Mouse (Mus musculus) heart, embryonic 15.5 days (tissue): ENCODE measurements around the gene Pdcd1lg2. TPM values are rescaled to one million over a fixed set of nuclear protein-coding genes. Genes with fewer than 3 reads are reported as not detected.

ENCODE experiments used
- ATAC-seq: fragments of 200-750 bp; cut with Nextera tagmentation; replicated peaks from 2 replicates; pipeline ENCODE4 v1.8.0; 2017; ENCODE audit warnings: low read depth, moderate TSS enrichment; ENCODE audit not compliant: insufficient number of reproducible peaks, insufficient read depth, low FRiP score
- H3K27ac ChIP-seq: fragments of 300-500 bp; sonication (generic); 2 replicates; pipeline ENCODE4 v1.5.1; 2015; ENCODE audit warnings: mild to moderate bottlenecking, inconsistent platforms
- H3K27me3 ChIP-seq: fragments of 300-500 bp; sonication (generic); 2 replicates; pipeline ENCODE4 v1.6.1; 2015; ENCODE audit warnings: inconsistent platforms
- H3K36me3 ChIP-seq: fragments of 300-500 bp; sonication (generic); 2 replicates; pipeline ENCODE4 v1.6.1; 2015; ENCODE audit warnings: mild to moderate bottlenecking, inconsistent platforms
- H3K4me1 ChIP-seq: fragments of 300-500 bp; sonication (generic); replicated peaks from 2 replicates; pipeline ENCODE4 v1.6.1; 2015; ENCODE audit warnings: inconsistent platforms
- H3K4me2 ChIP-seq: fragments of 300-500 bp; sonication (generic); 2 replicates; pipeline ENCODE4 v1.6.1; 2015; ENCODE audit warnings: inconsistent platforms, mild to moderate bottlenecking, moderate library complexity
- H3K4me3 ChIP-seq: fragments of 300-500 bp; sonication (generic); 2 replicates; pipeline ENCODE4 v1.5.1; 2015; ENCODE audit warnings: mild to moderate bottlenecking, inconsistent platforms
- H3K9ac ChIP-seq: fragments of 300-500 bp; sonication (generic); 2 replicates; pipeline ENCODE4 v1.6.1; 2015; ENCODE audit warnings: mild to moderate bottlenecking, inconsistent platforms
- H3K9me3 ChIP-seq: fragments of 300-500 bp; sonication (generic); replicated peaks from 2 replicates; pipeline ENCODE4 v1.6.1; 2016; ENCODE audit warnings: inconsistent platforms
- WGBS: fragments of 180-500 bp; shearing (Covaris S2); methylation state at CpG from one replicate; pipeline ENCODE4 v1.1.7; 2015; ENCODE audit warnings: mixed read lengths; 5-methylcytosine and 5-hydroxymethylcytosine counted together
- polyA plus RNA-seq: library from polyadenylated mRNA; unstranded; fragments of >200 nt; fragmentation: Nextera tagmentation; extraction: Ambion mirVana; gene quantifications from 2 replicates; pipeline ENCODE4 v1.2.1, GENCODE M21; 2015

Gene Pdcd1lg2
- polyA plus RNA-seq, 1 experiment from 2014 or later, result not detected

- Histone ChIP-seq H3K27me3 (no peaks in the 10 kb centered on the region), H3K4me1 (no peaks in the 10 kb centered on the region), H3K36me3 (no peaks in the 10 kb centered on the region), H3K9me3 (no peaks in the 10 kb centered on the region), H3K9ac (no peak overlapping the region), H3K27ac (no peak overlapping the region), H3K4me2 (no peak overlapping the region), H3K4me3 (no peak overlapping the region)
- 74% methylated on average over 6 of the region's 6 CpGs for WGBS
- ATAC-seq, result no peak
Measured at GRCm38 (mm10) chr19:29384994-29385393, 25.7 kb upstream of the Pdcd1lg2 start.

- no peak overlapping the region for H3K27ac ChIP-seq
- ATAC-seq, result no peak
- no peaks in the 10 kb centered on the region for H3K4me1 ChIP-seq
- WGBS, result 75% methylated on average over 4 of the region's 4 CpGs
- no peaks in the 10 kb centered on the region for H3K36me3 ChIP-seq
- H3K4me3 ChIP-seq, result no peak overlapping the region
- no peaks in the 10 kb centered on the region for H3K9me3 ChIP-seq
- no peaks in the 10 kb centered on the region for H3K27me3 ChIP-seq
- no peak overlapping the region for H3K9ac ChIP-seq
- H3K4me2 ChIP-seq, result no peak overlapping the region
Measured at GRCm38 (mm10) chr19:29385822-29386221, 24.9 kb upstream of the Pdcd1lg2 start.

- WGBS, result 83% methylated on average over 1 of the region's 1 CpGs
- H3K4me1 ChIP-seq, result no peaks in the 10 kb centered on the region
- no peak for ATAC-seq
Measured at GRCm38 (mm10) chr19:29388818-29389217, 21.9 kb upstream of the Pdcd1lg2 start.

GRCm38 (mm10) chr19:29390483-29390882 is 20.2 kb upstream of the Pdcd1lg2 start:
- H3K9ac ChIP-seq, result no peak overlapping the region
- H3K9me3 ChIP-seq, result no peaks in the 10 kb centered on the region
- ATAC-seq, result no peak
- no peak overlapping the region for H3K4me2 ChIP-seq
- WGBS, result 64% methylated on average over 5 of the region's 5 CpGs
- H3K4me3 ChIP-seq, result no peak overlapping the region
- H3K27me3 ChIP-seq, result no peaks in the 10 kb centered on the region
- H3K27ac ChIP-seq, result no peak overlapping the region
- H3K4me1 ChIP-seq, result no peaks in the 10 kb centered on the region
- H3K36me3 ChIP-seq, result no peaks in the 10 kb centered on the region

More at GRCm38 (mm10) chr19:29388818-29389217, 21.9 kb upstream of the Pdcd1lg2 start:
- Histone ChIP-seq H3K4me3 (no peak overlapping the region), H3K4me2 (no peak overlapping the region), H3K27me3 (no peaks in the 10 kb centered on the region), H3K9ac (no peak overlapping the region), H3K9me3 (no peaks in the 10 kb centered on the region), H3K36me3 (no peaks in the 10 kb centered on the region), H3K27ac (no peak overlapping the region)

GRCm38 (mm10) chr19:29391279-29391678 is 19.4 kb upstream of the Pdcd1lg2 start:
- H3K27me3 ChIP-seq, result no peaks in the 10 kb centered on the region
- H3K4me2 ChIP-seq, result no peak overlapping the region
- ATAC-seq, result no peak
- H3K9ac ChIP-seq, result no peak overlapping the region
- H3K36me3 ChIP-seq, result no peaks in the 10 kb centered on the region
- no peaks in the 10 kb centered on the region for H3K4me1 ChIP-seq
- WGBS, result 63% methylated on average over 4 of the region's 4 CpGs
- H3K9me3 ChIP-seq, result no peaks in the 10 kb centered on the region
- H3K4me3 ChIP-seq, result no peak overlapping the region
- H3K27ac ChIP-seq, result no peak overlapping the region

- no peak for ATAC-seq
- Histone ChIP-seq H3K4me2 (no peak overlapping the region), H3K27me3 (no peaks in the 10 kb centered on the region), H3K27ac (no peak overlapping the region), H3K4me3 (no peak overlapping the region), H3K4me1 (no peaks in the 10 kb centered on the region), H3K9ac (no peak overlapping the region), H3K36me3 (no peaks in the 10 kb centered on the region), H3K9me3 (no peaks in the 10 kb centered on the region)
- 81% methylated on average over 9 of the region's 9 CpGs for WGBS
Measured at GRCm38 (mm10) chr19:29393333-29393732, 17.4 kb upstream of the Pdcd1lg2 start.

GRCm38 (mm10) chr19:29394721-29395120 is 16.0 kb upstream of the Pdcd1lg2 start:
- Histone ChIP-seq H3K9me3 (no peaks in the 10 kb centered on the region), H3K27ac (no peak overlapping the region), H3K27me3 (no peaks in the 10 kb centered on the region), H3K4me3 (no peak overlapping the region), H3K9ac (no peak overlapping the region), H3K4me1 (no peaks in the 10 kb centered on the region), H3K36me3 (no peaks in the 10 kb centered on the region), H3K4me2 (no peak overlapping the region)
- no peak for ATAC-seq
- WGBS, result 90% methylated on average over 2 of the region's 2 CpGs

- Histone ChIP-seq H3K9me3 (no peaks in the 10 kb centered on the region), H3K4me3 (no peak overlapping the region), H3K27ac (no peak overlapping the region), H3K36me3 (no peaks in the 10 kb centered on the region), H3K9ac (no peak overlapping the region), H3K4me2 (no peak overlapping the region), H3K4me1 (no peaks in the 10 kb centered on the region), H3K27me3 (no peaks in the 10 kb centered on the region)
- ATAC-seq, result no peak
- 49% methylated on average over 1 of the region's 1 CpGs for WGBS
Measured at GRCm38 (mm10) chr19:29396353-29396752, 14.4 kb upstream of the Pdcd1lg2 start.

GRCm38 (mm10) chr19:29399786-29400185 is 10.9 kb upstream of the Pdcd1lg2 start:
- ATAC-seq, result no peak
- H3K4me1 ChIP-seq, result 0 out of 2 replicates have a peak, but pooled peaks cover 1% of the 10 kb centered on the region
- 81% methylated on average over 4 of the region's 4 CpGs for WGBS

GRCm38 (mm10) chr19:29400466-29400865 is 10.3 kb upstream of the Pdcd1lg2 start:
- Histone ChIP-seq H3K9ac (no peak overlapping the region), H3K36me3 (no peaks in the 10 kb centered on the region), H3K27me3 (no peaks in the 10 kb centered on the region), H3K4me1 (0 out of 2 replicates have a peak, but pooled peaks cover 3% of the 10 kb centered on the region), H3K9me3 (no peaks in the 10 kb centered on the region), H3K4me3 (no peak overlapping the region), H3K4me2 (no peak overlapping the region), H3K27ac (no peak overlapping the region)
- ATAC-seq, result no peak
- WGBS, result 66% methylated on average over 3 of the region's 3 CpGs

More at GRCm38 (mm10) chr19:29399786-29400185, 10.9 kb upstream of the Pdcd1lg2 start:
- no peaks in the 10 kb centered on the region for H3K9me3 ChIP-seq
- H3K9ac ChIP-seq, result no peak overlapping the region
- H3K27ac ChIP-seq, result no peak overlapping the region
- no peaks in the 10 kb centered on the region for H3K36me3 ChIP-seq
- no peak overlapping the region for H3K4me3 ChIP-seq
- no peak overlapping the region for H3K4me2 ChIP-seq
- no peaks in the 10 kb centered on the region for H3K27me3 ChIP-seq

- 88% methylated on average over 4 of the region's 4 CpGs for WGBS
- no peak for ATAC-seq
- no peaks in the 10 kb centered on the region for H3K9me3 ChIP-seq
- no peaks in the 10 kb centered on the region for H3K36me3 ChIP-seq
- H3K9ac ChIP-seq, result no peak overlapping the region
- 0 out of 2 replicates have a peak, but pooled peaks cover 3% of the 10 kb centered on the region for H3K4me1 ChIP-seq
- H3K27ac ChIP-seq, result no peak overlapping the region
- no peaks in the 10 kb centered on the region for H3K27me3 ChIP-seq
- H3K4me3 ChIP-seq, result no peak overlapping the region
- H3K4me2 ChIP-seq, result no peak overlapping the region
Measured at GRCm38 (mm10) chr19:29402621-29403020, 8.1 kb upstream of the Pdcd1lg2 start.

GRCm38 (mm10) chr19:29403251-29403650 is 7.5 kb upstream of the Pdcd1lg2 start:
- no peak for ATAC-seq
- no peak overlapping the region for H3K4me2 ChIP-seq
- 82% methylated on average over 4 of the region's 4 CpGs for WGBS
- H3K27me3 ChIP-seq, result no peaks in the 10 kb centered on the region
- no peak overlapping the region for H3K4me3 ChIP-seq
- H3K9me3 ChIP-seq, result no peaks in the 10 kb centered on the region
- no peaks in the 10 kb centered on the region for H3K36me3 ChIP-seq
- no peak overlapping the region for H3K27ac ChIP-seq
- 0 out of 2 replicates have a peak, but pooled peaks cover 3% of the 10 kb centered on the region for H3K4me1 ChIP-seq
- H3K9ac ChIP-seq, result no peak overlapping the region
